Mouse (Mus musculus) forebrain, embryonic 12.5 days (tissue): ENCODE data around the gene Exoc4. TPM values are rescaled to one million over a fixed set of nuclear protein-coding genes. Genes with fewer than 3 reads are reported as not detected.
A peak's percentile ranks its signal among the peaks of the same experiment; 100 is the strongest.

Experiments used
- ATAC-seq: fragments of 200-750 bp; cut with Nextera tagmentation; 2 replicates; pipeline ENCODE4 v1.8.0; 2017; ENCODE audit warnings: moderate TSS enrichment; ENCODE audit not compliant: low FRiP score
- H3K27ac ChIP-seq: fragments of 300-500 bp; sonication (generic); 2 replicates; pipeline ENCODE4 v1.5.1; 2016; ENCODE audit warnings: mild to moderate bottlenecking
- H3K27me3 ChIP-seq: fragments of 300-500 bp; sonication (generic); 2 replicates; pipeline ENCODE4 v1.6.1; 2016; ENCODE audit warnings: mild to moderate bottlenecking
- H3K36me3 ChIP-seq: fragments of 300-500 bp; sonication (generic); replicated peaks from 2 replicates; pipeline ENCODE4 v1.6.1; 2016; ENCODE audit warnings: mild to moderate bottlenecking
- H3K4me1 ChIP-seq: fragments of 300-500 bp; sonication (generic); 2 replicates; pipeline ENCODE4 v1.6.1; 2016
- H3K4me2 ChIP-seq: fragments of 300-500 bp; sonication (generic); 2 replicates; pipeline ENCODE4 v1.6.1; 2016; ENCODE audit warnings: mild to moderate bottlenecking, moderate library complexity
- H3K4me3 ChIP-seq: fragments of 300-500 bp; sonication (generic); replicated peaks from 2 replicates; pipeline ENCODE4 v1.5.1; 2016; ENCODE audit warnings: mild to moderate bottlenecking
- H3K9ac ChIP-seq: fragments of 300-500 bp; sonication (generic); 2 replicates; pipeline ENCODE4 v1.6.1; 2016; ENCODE audit warnings: mild to moderate bottlenecking
- H3K9me3 ChIP-seq: fragments of 300-500 bp; sonication (generic); 2 replicates; pipeline ENCODE4 v1.6.1; 2016
- WGBS: fragments of 180-500 bp; shearing (Covaris S2); methylation state at CpG from one replicate; pipeline ENCODE4 v1.1.7; 2016; 5-methylcytosine and 5-hydroxymethylcytosine counted together
- polyA plus RNA-seq: library from polyadenylated mRNA; unstranded; fragments of >200 nt; fragmentation: Nextera tagmentation; extraction: Ambion mirVana; gene quantifications from 2 replicates; pipeline ENCODE4 v1.2.1, GENCODE M21; 2016

The Exoc4 gene
- polyA plus RNA-seq, 1 experiment from 2014 or later = 56.8 TPM

DNA sequence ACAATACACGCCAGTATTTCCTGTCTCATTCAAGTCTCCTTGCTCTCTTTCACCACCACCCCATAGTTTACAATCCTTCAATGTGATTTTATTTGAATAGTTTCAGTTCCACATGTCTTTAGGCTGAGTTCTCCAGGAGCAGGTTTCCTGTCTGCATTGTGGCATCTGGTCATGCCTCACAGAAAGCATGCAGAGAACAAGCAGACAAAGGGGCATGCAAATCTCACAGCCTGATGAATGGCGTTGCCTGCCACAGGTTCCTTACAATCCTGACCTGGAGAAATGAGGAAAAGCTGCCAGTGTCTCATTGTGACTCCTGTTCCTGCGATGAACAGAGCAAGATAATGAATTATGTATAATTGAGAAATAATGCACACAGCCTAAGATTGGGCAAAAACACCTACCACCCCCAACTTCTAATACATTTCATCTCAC is 490.0 kb downstream of the Exoc4 start:
- H3K9ac ChIP-seq = no peak overlapping the region
- H3K27me3 ChIP-seq = peaks cover 7% of the 10 kb centered on the region; the same call in 1 of the 2 replicates
- no peaks in the 10 kb centered on the region for H3K9me3 ChIP-seq
- no peak overlapping the region for H3K4me3 ChIP-seq
- 0 out of 2 replicates have a peak, but pooled peaks cover 4% of the 10 kb centered on the region for H3K36me3 ChIP-seq
- peaks cover 29% of the 10 kb centered on the region for H3K4me1 ChIP-seq
- 14% methylated on average over 3 of the region's 3 CpGs for WGBS
- ATAC-seq = peak; percentile 67; the same call in 1 of the 2 replicates
- H3K4me2 ChIP-seq = no peak overlapping the region
- H3K27ac ChIP-seq = peak overlapping the region; percentile 76

- WGBS = 15% methylated on average over 4 of the region's 4 CpGs
- Histone ChIP-seq H3K9ac (no peak overlapping the region), H3K27ac (peak overlapping the region; percentile 76), H3K4me1 (peaks cover 29% of the 10 kb centered on the region), H3K4me3 (no peak overlapping the region), H3K4me2 (no peak overlapping the region), H3K9me3 (no peaks in the 10 kb centered on the region), H3K36me3 (0 out of 2 replicates have a peak, but pooled peaks cover 4% of the 10 kb centered on the region), H3K27me3 (peaks cover 7% of the 10 kb centered on the region; the same call in 1 of the 2 replicates)
- ATAC-seq = peak; percentile 68; the same call in 1 of the 2 replicates
Observed at GRCm38 (mm10) chr6:33739304-33739703, 490.4 kb downstream of the Exoc4 start.

DNA sequence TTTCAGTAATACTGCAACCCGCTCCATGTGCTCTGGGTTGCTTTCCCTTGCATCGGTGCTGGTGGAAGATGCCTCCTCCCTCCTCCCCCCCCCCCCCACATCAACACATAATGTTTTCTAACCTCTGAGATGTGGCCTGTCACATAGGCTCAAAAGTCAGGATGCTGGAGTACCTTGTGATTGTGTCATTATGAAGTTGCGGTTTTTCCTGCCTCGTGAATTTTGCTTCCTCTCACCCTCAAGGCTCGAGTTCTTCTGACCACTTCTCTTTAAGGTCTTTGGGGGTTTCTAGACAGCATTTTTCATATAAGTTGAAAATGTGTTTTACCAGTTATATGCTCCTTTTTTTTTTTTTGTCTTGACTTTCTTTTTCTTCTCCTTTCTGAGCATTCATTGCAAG is 507.1 kb downstream of the Exoc4 start:
- Histone ChIP-seq H3K36me3 (no peaks in the 10 kb centered on the region), H3K27me3 (no peaks in the 10 kb centered on the region), H3K9ac (no peak overlapping the region), H3K4me1 (no peaks in the 10 kb centered on the region), H3K9me3 (no peaks in the 10 kb centered on the region), H3K27ac (no peak overlapping the region), H3K4me3 (no peak overlapping the region), H3K4me2 (no peak overlapping the region)
- WGBS = 93% methylated on average over 5 of the region's 5 CpGs
- ATAC-seq = no peak

DNA sequence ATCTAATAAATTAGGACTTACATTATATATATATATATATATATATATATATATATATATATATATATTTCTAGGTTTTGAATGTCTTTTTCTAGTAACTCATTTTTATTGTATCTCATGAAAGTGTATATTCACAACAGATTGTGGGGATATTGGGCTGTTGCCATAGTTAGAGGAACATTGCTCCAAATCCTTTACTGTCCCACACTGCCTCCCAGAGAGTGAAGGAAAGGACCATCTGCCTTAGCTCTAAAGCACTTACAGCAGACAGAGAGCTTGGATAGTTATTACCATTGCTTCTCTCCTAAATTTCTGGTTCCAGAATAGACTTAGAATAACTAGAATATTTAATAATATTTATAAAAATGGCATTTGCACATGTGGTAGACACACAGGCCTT is 512.7 kb downstream of the Exoc4 start:
- Histone ChIP-seq H3K9me3 (no peaks in the 10 kb centered on the region), H3K4me3 (no peak overlapping the region), H3K4me2 (no peak overlapping the region), H3K9ac (no peak overlapping the region), H3K27ac (no peak overlapping the region), H3K4me1 (no peaks in the 10 kb centered on the region), H3K36me3 (no peaks in the 10 kb centered on the region), H3K27me3 (no peaks in the 10 kb centered on the region)
- ATAC-seq = no peak

DNA sequence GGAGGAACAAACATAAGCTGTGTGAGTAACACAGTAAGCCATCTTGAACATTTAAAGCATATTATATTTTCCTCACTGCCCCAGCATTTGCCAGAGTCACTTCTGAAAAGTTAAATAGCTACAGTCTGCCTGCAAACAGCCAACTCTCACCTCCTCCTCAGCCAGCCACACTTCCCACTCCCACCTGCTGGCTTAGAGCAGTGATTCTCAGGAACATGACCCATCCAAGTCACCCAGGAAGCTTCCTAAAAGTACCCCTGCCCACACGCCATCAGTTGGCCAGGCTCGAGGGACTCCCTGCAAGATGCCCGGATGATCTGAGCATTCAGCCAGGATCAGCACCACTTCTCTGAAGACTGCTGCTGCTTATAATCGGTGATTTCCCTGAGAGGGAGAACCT is 514.4 kb downstream of the Exoc4 start:
- H3K27ac ChIP-seq = no peak overlapping the region
- no peaks in the 10 kb centered on the region for H3K9me3 ChIP-seq
- H3K27me3 ChIP-seq = no peaks in the 10 kb centered on the region
- WGBS = 88% methylated on average over 4 of the region's 4 CpGs
- H3K9ac ChIP-seq = no peak overlapping the region
- no peaks in the 10 kb centered on the region for H3K4me1 ChIP-seq
- no peak overlapping the region for H3K4me3 ChIP-seq
- H3K4me2 ChIP-seq = no peak overlapping the region
- no peaks in the 10 kb centered on the region for H3K36me3 ChIP-seq
- ATAC-seq = no peak

- Histone ChIP-seq H3K36me3 (no peaks in the 10 kb centered on the region), H3K4me2 (no peak overlapping the region), H3K9me3 (no peaks in the 10 kb centered on the region), H3K27ac (no peak overlapping the region), H3K4me3 (no peak overlapping the region), H3K27me3 (no peaks in the 10 kb centered on the region), H3K9ac (no peak overlapping the region), H3K4me1 (no peaks in the 10 kb centered on the region)
- ATAC-seq = no peak
- 67% methylated on average over 3 of the region's 3 CpGs for WGBS
Observed at GRCm38 (mm10) chr6:33763970-33764369, 515.1 kb downstream of the Exoc4 start.

GRCm38 (mm10) chr6:33769251-33769650 is 520.4 kb downstream of the Exoc4 start:
- no peak for ATAC-seq
- H3K36me3 ChIP-seq = no peaks in the 10 kb centered on the region
- WGBS = 76% methylated on average over 3 of the region's 3 CpGs

DNA sequence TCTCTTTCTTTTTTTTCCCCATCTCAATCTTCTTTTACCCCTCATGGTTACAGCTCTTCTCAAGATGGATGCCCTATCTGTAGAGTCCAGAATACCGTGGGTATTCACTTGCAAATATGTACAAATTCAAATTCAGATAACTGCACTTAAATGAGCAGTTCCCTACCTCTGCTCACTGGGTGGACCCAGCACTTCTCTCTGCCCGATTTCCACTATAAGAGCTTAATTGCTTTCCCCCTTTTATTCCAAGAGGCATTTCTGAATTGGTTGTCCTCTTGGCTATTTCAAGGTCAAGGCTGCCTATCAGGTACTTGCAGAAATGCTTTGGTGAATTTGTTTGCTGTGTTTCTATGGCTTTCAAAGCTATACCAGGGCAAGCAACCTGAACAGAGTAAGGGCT is 521.1 kb downstream of the Exoc4 start:
- H3K4me1 ChIP-seq = peaks cover 11% of the 10 kb centered on the region; the same call in 1 of the 2 replicates
- H3K27ac ChIP-seq = no peak overlapping the region
- no peak overlapping the region for H3K9ac ChIP-seq
- ATAC-seq = no peak
- H3K36me3 ChIP-seq = no peaks in the 10 kb centered on the region
- no peaks in the 10 kb centered on the region for H3K9me3 ChIP-seq
- no peaks in the 10 kb centered on the region for H3K27me3 ChIP-seq
- H3K4me3 ChIP-seq = no peak overlapping the region
- WGBS = 39% methylated on average over 2 of the region's 2 CpGs
- H3K4me2 ChIP-seq = no peak overlapping the region

More at GRCm38 (mm10) chr6:33769251-33769650, 520.4 kb downstream of the Exoc4 start:
- no peak overlapping the region for H3K4me3 ChIP-seq
- H3K27me3 ChIP-seq = no peaks in the 10 kb centered on the region
- no peaks in the 10 kb centered on the region for H3K9me3 ChIP-seq
- peaks cover 11% of the 10 kb centered on the region; the same call in 1 of the 2 replicates for H3K4me1 ChIP-seq
- no peak overlapping the region for H3K4me2 ChIP-seq
- H3K9ac ChIP-seq = no peak overlapping the region
- no peak overlapping the region for H3K27ac ChIP-seq

DNA sequence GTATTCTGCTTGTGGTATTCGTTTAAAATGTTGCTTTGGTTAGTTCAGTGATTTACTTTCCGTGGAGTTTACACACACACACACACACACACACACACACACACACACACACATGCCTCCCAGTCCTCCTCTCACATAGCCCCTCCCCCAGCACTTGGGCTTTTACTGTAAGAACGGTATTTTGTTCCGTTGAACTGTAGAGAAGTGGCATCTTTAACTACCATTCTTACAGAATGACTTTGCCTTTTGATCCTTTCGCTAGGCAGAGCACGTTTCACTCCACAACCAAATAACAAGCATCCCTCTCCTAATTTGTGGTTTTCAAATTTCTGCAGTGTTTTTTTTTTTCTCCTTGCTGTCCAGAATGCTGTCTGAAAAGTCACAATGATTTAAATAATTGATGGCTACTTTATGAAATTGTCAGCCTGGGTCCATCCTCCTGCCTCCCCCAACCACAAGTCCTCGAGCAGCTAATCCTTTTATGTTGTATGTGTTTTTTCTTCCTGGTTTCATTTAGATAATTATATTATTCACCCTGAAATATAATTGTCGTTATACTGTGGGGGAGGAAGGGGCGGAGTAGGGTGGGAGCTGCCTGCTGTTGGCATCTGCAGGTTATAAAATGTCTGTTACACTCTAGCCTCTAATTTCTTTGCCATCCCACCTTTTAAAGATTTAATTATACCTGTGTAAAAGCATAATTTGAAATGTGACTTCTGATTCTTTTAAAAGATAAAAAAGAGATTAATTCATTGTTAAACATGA is 523.8 kb downstream of the Exoc4 start:
- Histone ChIP-seq H3K27me3 (no peaks in the 10 kb centered on the region), H3K27ac (0 out of 2 replicates have a peak overlapping the region, but pooled peaks have one; percentile 31), H3K36me3 (no peaks in the 10 kb centered on the region), H3K9me3 (no peaks in the 10 kb centered on the region), H3K4me2 (no peak overlapping the region), H3K4me3 (no peak overlapping the region), H3K4me1 (peaks cover 11% of the 10 kb centered on the region; the same call in 1 of the 2 replicates), H3K9ac (no peak overlapping the region)
- 56% methylated on average over 9 of the region's 9 CpGs for WGBS
- ATAC-seq = no peak

DNA sequence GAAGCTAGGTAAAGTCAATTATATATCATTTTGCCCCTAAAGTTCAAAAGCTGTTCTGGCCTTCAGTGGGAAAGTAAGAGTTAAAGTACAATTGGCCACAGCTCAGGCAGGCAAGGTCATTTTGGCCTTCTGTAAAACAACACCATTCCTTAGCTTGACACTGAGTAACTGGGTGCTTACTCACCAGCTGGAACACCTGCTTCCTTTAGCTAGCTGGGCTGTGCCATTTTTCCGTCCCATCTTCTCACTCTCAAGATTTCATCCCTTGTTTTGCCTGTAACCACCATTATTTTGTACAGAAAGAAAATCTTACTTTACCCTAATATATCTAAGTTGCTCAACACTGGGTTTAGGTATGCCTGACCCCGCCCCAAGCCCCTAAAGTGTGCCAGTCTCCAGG is 543.7 kb downstream of the Exoc4 start:
- no peak overlapping the region for H3K4me3 ChIP-seq
- H3K9ac ChIP-seq = no peak overlapping the region
- H3K27ac ChIP-seq = no peak overlapping the region
- H3K4me2 ChIP-seq = no peak overlapping the region
- no peaks in the 10 kb centered on the region for H3K9me3 ChIP-seq
- no peaks in the 10 kb centered on the region for H3K36me3 ChIP-seq
- 91% methylated on average over 2 of the region's 2 CpGs for WGBS
- H3K27me3 ChIP-seq = no peaks in the 10 kb centered on the region
- no peak for ATAC-seq
- H3K4me1 ChIP-seq = no peaks in the 10 kb centered on the region

GRCm38 (mm10) chr6:33801254-33801653 is 552.4 kb downstream of the Exoc4 start:
- Histone ChIP-seq H3K27ac (no peak overlapping the region), H3K9me3 (no peaks in the 10 kb centered on the region), H3K4me2 (no peak overlapping the region), H3K27me3 (no peaks in the 10 kb centered on the region), H3K36me3 (no peaks in the 10 kb centered on the region), H3K4me1 (peaks cover 8% of the 10 kb centered on the region; the same call in 1 of the 2 replicates), H3K4me3 (no peak overlapping the region), H3K9ac (no peak overlapping the region)
- 93% methylated on average over 3 of the region's 3 CpGs for WGBS
- no peak for ATAC-seq

DNA sequence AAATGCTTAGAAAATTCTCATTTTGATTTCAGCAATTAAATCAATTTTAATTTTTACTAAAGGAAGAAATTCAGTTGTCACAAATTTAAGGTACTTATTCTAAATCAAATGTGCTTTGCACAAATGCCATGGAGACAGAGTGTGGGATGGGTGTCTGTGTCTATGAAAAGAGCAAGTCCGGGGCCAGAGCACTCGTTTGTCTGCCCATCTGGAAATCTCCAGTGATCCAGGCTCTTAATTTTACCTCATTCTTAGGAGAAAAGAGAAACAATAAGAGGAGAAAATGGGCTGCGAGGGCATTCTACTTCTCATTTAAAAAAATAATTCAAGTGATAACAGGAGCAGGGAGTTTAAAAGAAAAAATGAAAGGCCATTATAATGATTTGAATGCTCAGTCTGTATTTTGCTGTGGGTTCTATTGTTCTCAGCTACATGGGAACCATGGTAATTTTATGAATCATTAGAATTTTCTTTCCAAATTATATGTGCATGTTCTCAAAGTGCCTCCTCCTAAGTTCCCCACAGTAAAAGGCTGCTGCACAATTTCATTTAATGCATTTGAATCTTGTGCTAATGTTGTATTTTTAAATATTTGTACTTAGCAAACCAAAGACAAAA is 554.7 kb downstream of the Exoc4 start:
- Histone ChIP-seq H3K9me3 (no peaks in the 10 kb centered on the region), H3K4me1 (peaks cover 8% of the 10 kb centered on the region; the same call in 1 of the 2 replicates), H3K4me2 (no peak overlapping the region), H3K27ac (peak overlapping the region; percentile 32; the same call in 1 of the 2 replicates), H3K9ac (no peak overlapping the region), H3K4me3 (no peak overlapping the region), H3K36me3 (no peaks in the 10 kb centered on the region), H3K27me3 (no peaks in the 10 kb centered on the region)
- 0 out of 2 replicates have a peak, but pooled peaks have one; percentile 65 for ATAC-seq
- 9% methylated on average over 3 of the region's 3 CpGs for whole genome bisulfite sequencing
